Mouse (Mus musculus) layer of hippocampus, adult 11-12 months (tissue): ENCODE measurements at regions not wholly inside any gene's neighbourhood (a gene's known extent, or its start where the extent isn't known, plus 50 kb on each side); places are given as distances from the start of the nearest gene placed in this dataset.

Experiments
- DNase-seq: peaks from one replicate; pipeline ENCODE4 v3.0.0; 2022; ENCODE audit warnings: low spot score

GRCm38 (mm10) chr14:76188105-76188645 lies 77.5 kb downstream of the Nufip1 start:
- no peak for DNase-seq

GRCm38 (mm10) chr14:76195324-76195723 lies 84.6 kb downstream of the Nufip1 start:
- DNase-seq: no peak

- no peak for DNase-seq
Measured at GRCm38 (mm10) chr14:76197357-76197756, 86.7 kb downstream of the Nufip1 start.

- no peak for DNase-seq
Measured at GRCm38 (mm10) chr14:76198406-76198805, 87.7 kb downstream of the Nufip1 start.

- no peak for DNase-seq
Measured at GRCm38 (mm10) chr14:76202595-76202994, 91.9 kb downstream of the Nufip1 start.

GRCm38 (mm10) chr14:76203135-76203534 lies 92.4 kb downstream of the Nufip1 start:
- DNase-seq: no peak

- DNase-seq: no peak
Measured at GRCm38 (mm10) chr14:76216446-76217177, 105.9 kb downstream of the Nufip1 start.

- no peak for DNase-seq
Measured at GRCm38 (mm10) chr14:76217178-76217500, 106.4 kb downstream of the Nufip1 start.

GRCm38 (mm10) chr14:76217571-76218256 lies 107.0 kb downstream of the Nufip1 start:
- no peak for DNase-seq

GRCm38 (mm10) chr14:76220952-76221351 lies 110.3 kb downstream of the Nufip1 start:
- no peak for DNase-seq

GRCm38 (mm10) chr14:76221617-76222319 lies 111.1 kb downstream of the Nufip1 start:
- DNase-seq: no peak

- no peak for DNase-seq
Measured at GRCm38 (mm10) chr14:76222320-76222626, 111.6 kb downstream of the Nufip1 start.

GRCm38 (mm10) chr14:76223036-76223650 lies 112.5 kb downstream of the Nufip1 start:
- DNase-seq: no peak

- no peak for DNase-seq
Measured at GRCm38 (mm10) chr14:76223903-76224302, 113.2 kb downstream of the Nufip1 start.

GRCm38 (mm10) chr14:76225532-76225931 lies 114.8 kb downstream of the Nufip1 start:
- no peak for DNase-seq

- no peak for DNase-seq
Measured at GRCm38 (mm10) chr14:76226621-76227297, 116.1 kb downstream of the Nufip1 start.

- DNase-seq: no peak
Measured at GRCm38 (mm10) chr14:76228968-76229555, 118.4 kb downstream of the Nufip1 start.

GRCm38 (mm10) chr14:76239856-76240493 lies 129.3 kb downstream of the Nufip1 start:
- DNase-seq: no peak

GRCm38 (mm10) chr14:76243581-76244337 lies 133.1 kb downstream of the Nufip1 start:
- DNase-seq: no peak

- no peak for DNase-seq
Measured at GRCm38 (mm10) chr14:76244338-76245062, 133.8 kb downstream of the Nufip1 start.
